Mouse (Mus musculus) embryo, embryonic 11 days (tissue): Measurements from ENCODE around the gene Son.

Experiments
- DNase-seq: peaks from one replicate; pipeline ENCODE4 v3.0.0-alpha.2; 2015

Gene Son

DNA sequence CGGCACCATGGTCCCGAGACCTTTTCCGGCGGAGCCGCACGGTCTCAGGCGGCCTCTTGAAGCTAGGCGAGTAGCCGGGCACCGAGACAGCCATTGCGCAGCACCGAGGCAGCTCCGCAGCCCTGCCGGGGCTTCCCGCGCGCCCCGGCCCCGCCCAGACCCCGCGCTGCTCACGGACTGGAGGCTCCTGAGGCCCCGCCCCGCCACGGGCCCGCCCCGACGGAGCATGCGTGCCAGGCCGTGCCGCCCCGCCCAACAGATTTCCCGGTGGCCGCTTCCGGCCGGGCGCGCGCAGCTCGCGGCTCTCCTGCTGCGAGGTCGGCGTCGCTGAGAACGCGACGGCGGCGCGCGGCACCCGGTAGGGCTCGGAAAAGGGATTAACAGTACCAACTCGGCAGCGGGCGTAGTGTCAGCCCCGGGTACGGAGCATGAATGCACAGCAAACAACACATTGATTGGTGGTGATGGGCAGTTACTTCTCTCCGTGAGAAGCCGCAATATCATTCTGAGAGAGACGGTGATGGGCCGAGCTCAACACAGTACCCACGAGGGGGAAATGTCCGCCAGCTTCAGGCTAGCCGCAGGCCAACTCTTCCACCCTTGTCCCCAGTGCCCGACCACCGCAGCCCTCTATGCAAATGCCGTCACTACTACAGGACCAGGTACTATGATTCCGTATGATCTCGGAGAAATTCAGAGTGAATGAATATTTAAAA is 41.5 kb downstream of the Son start, which contains the start of gene Donson:
Donson (minus strand) TSS at position 152 of the 716 bp plus-strand sequence.
- DNase-seq: peak; percentile 97

DNA sequence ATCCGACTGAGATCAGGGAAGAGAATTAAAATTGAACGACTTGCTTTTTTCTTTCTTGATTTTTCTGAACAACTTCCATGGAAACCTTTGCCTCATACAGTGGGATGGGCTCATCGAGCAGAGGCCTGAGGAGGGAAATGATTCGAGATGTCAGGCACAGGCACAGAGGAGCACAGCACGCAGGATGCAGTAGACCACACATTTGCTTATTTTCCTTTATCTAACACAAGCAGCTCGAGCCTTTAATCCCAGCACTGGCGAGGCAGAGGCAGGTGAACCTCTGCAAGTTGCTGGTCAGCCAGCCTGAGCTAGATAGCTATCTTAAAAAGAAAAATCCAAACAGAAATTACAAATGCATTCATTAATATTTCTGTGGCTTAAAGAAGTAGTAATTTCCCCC is 42.5 kb downstream of the Son start:
- DNase-seq: no peak

DNA sequence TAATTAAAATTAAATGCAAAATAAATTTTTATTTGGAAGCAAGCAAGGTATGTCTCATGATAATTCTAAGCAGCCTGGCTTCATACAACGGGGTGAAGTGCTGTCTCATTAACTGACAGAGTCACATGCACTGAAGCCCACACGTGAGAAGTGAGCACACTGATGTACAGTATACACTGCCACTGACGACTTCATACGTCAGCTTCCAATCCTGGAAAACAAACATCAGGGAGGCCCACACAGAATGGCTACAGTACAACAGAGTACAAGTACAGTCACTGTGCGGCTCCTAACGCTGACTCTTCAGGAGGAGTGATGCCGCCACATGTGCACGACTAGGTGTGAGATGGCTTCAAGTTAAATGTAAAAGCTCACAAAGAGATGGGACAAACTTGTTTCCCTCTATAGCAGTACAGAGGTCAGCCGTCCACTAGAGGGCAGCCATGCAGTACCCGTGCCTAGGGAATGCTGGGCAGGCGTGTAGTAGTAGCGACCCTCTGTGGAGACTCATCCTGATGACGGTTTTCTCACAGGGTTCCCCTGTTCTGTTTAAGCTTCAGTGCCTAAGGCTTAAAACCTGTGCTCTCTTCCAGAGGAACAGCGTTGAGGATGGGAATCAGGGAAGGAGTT is 47.3 kb downstream of the Son start:
- DNase-seq: peak; percentile 90

DNA sequence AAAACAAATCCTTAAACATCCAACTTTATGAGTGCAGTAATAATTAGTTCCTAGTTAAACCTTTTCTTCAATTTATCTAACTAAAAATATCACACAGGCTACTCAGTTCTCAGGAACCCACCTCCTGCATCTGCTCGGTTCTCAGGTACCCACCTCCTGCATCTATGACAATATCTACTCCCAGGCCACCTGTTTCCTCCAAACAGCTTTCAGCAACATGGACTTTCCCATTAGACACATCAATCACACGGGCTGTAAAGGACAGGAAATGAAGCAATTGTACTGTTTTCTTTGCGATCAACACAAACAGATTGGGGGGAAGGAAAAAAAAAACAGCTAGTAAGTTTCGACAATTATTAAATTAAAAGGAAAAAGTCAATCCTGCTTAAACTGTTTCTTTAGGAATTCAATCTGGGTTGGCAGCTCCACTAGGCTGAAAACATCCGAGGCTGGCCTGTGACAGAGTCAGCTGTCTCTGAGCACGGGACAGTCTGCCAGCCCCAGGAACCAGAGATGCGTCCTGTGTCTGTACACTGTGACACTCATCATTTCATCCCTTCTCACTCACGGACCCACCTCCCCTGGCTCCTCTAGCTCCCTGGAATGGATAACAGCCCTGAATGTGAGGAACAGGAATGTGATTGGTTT is 47.9 kb downstream of the Son start:
- DNase-seq: no peak

- DNase-seq: no peak
Observed at GRCm38 (mm10) chr16:91698995-91699394, 51.7 kb downstream of the Son start.

DNA sequence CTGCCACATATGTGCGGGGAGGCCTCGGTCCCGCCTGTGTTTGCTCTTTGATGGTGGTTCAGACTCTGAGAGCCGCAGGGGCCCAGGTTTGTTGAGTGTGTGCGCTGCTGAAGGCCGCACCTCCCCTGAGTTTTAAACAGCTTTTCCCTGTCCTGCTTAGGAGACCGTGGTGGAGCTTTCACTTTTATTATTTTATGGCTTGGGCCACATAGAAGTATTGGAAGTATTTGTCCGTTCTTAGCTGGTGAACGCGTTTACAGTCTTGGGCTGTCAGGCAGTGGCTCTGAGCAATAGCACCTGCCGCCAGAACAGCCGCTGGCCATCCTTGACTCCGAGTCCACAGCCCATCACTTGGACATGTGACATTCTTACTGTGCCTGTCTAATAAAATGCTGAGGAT is 54.6 kb downstream of the Son start:
- DNase-seq: no peak

DNA sequence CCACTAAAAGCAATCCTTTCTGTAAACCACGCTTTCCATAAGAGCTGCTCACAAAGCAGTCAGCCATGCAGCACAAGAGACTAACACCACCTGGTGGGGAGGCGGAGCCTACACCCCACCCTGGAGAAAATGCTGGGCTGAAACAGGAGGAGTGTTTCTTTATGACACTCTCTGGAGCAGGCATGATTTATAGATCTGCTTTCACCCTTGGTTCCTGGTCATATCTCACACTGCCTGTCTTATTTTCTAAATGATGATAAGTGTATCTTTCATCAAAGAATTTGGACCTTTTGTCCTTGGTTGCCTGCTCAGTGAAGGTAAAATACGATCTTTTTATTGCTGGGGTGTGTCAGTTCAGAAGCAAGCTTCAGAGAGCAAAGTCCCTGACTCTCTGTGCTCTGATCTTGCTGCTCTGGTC is 55.5 kb downstream of the Son start:
- no peak for DNase-seq

- peak; percentile 54 for DNase-seq
Observed at GRCm38 (mm10) chr16:91704603-91705340, 57.5 kb downstream of the Son start.

- no peak for DNase-seq
Observed at GRCm38 (mm10) chr16:91710241-91710640, 62.9 kb downstream of the Son start.

GRCm38 (mm10) chr16:91716927-91717349 is 69.6 kb downstream of the Son start:
- DNase-seq: no peak

- DNase-seq: no peak
Observed at GRCm38 (mm10) chr16:91717399-91717798, 70.1 kb downstream of the Son start.

- peak; percentile 63 for DNase-seq
Observed at GRCm38 (mm10) chr16:91724247-91724646, 76.9 kb downstream of the Son start.

- no peak for DNase-seq
Observed at GRCm38 (mm10) chr16:91727433-91727832, 80.1 kb downstream of the Son start.

- peak; percentile 98 for DNase-seq
Observed at GRCm38 (mm10) chr16:91728123-91729065, 81.1 kb downstream of the Son start, which contains the start of gene Cryzl1. Gene Cryzl1, minus strand, starts transcription at chr16:91728975.
